Mouse (Mus musculus) G1E (cell line): ENCODE measurements around the gene Gm17387. TPM values are rescaled to one million over a fixed set of nuclear protein-coding genes. Genes with fewer than 3 reads are reported as not detected.

Source experiments
- ATAC-seq: 2 replicates; pipeline ENCODE4 v1.8.0; 2016; ENCODE audit warnings: mild to moderate bottlenecking; ENCODE audit not compliant: insufficient number of reproducible peaks, poor library complexity, low FRiP score, severe bottlenecking; ENCODE audit errors: extremely low read depth
- DNase-seq: peaks from one replicate; pipeline ENCODE4 v3.0.0; 2012; ENCODE audit warnings: low spot score
- H3K27me3 ChIP-seq: 2 replicates; pipeline ENCODE4 v1.6.1; 2012; ENCODE audit warnings: mild to moderate bottlenecking, low read length, inconsistent platforms; ENCODE audit not compliant: insufficient read depth
- H3K36me3 ChIP-seq: replicated peaks from 2 replicates; pipeline ENCODE3; 2012; ENCODE audit warnings: mild to moderate bottlenecking, inconsistent platforms
- H3K4me1 ChIP-seq: 2 replicates; pipeline ENCODE4 v1.6.1; 2012; ENCODE audit warnings: low read depth, low read length, inconsistent platforms, mixed read lengths; ENCODE audit not compliant: insufficient read depth
- H3K4me3 ChIP-seq: 2 replicates; pipeline ENCODE4 v1.5.1; 2012; ENCODE audit warnings: low read depth, mild to moderate bottlenecking, inconsistent platforms, low read length, moderate library complexity, mixed read lengths
- H3K9me3 ChIP-seq: replicated peaks from 2 replicates; pipeline ENCODE4 v1.6.1; 2012; ENCODE audit warnings: inconsistent platforms
- CTCF ChIP-seq: IDR thresholded peaks from 2 replicates; pipeline ENCODE4 v1.5.1; 2012; ENCODE audit warnings: low read depth, low read length, inconsistent platforms, mixed read lengths
- GATA1 ChIP-seq: IDR thresholded peaks from 2 replicates; pipeline ENCODE4 v1.6.1; 2012; ENCODE audit warnings: borderline replicate concordance, low read length, inconsistent platforms, mixed read lengths
- GATA2 ChIP-seq: IDR thresholded peaks from 2 replicates; pipeline ENCODE4 v1.6.1; 2012; ENCODE audit warnings: low read depth, low read length, inconsistent platforms, borderline replicate concordance
- POLR2AphosphoS5 ChIP-seq: IDR thresholded peaks from 2 replicates; pipeline ENCODE4 v1.6.1; 2012; ENCODE audit warnings: low read depth, low read length, inconsistent platforms; ENCODE audit not compliant: insufficient replicate concordance
- TAL1 ChIP-seq: conservative IDR thresholded peaks from 2 replicates; pipeline ENCODE4 v1.6.1; 2012; ENCODE audit warnings: low read depth, low read length, inconsistent platforms, mixed read lengths
- polyA plus RNA-seq: library from polyadenylated mRNA; stranded (reverse); fragments of >175 nt; gene quantifications from 2 replicates; pipeline ENCODE4 v1.2.3, GENCODE M21; 2012
- total RNA-seq, 2 experiments: library from RNA; stranded (forward) in 1 of 2; stranded (reverse) in 1 of 2; fragments of 200-1000 nt in 1 of 2; fragments of >200 nt in 1 of 2; fragmentation: Nextera tagmentation in 1 of 2; gene quantifications; 2 replicates each; pipeline ENCODE4 v1.2.3; 2014 to 2017

The Gm17387 gene
- total and polyA plus RNA-seq, 3 experiments, result not detected

DNA sequence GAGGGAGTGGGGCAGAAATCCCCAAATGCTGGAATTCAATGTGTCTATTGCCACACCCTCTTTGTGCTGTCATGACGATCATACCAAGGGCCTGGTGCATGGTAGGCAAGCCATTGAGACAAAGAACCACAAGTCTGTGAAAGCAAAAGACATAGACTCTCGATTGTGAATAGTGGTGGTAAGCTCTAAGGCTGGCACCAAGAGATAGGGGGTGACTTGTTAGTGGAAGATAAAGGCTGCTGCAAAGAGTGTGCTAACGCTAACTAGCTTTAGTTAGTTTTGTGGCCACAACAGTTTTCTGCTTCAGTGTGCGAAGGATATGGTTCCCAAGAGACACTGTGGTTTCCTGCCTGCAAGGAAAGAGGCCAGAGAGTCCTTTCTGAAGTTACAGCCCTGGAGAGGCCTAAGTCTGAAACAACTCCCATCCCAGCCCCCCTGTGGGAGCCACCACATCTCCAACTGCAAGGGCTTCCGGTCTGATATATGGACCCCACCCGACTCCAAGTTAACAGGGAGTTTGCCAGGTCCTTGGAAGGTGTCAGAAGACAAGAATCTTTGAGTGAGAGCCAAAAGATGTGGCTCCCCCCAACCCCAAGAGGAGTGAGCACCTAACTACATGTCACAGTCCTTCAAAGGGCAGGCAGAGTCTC lies 18.1 kb downstream of the Gm17387 start:
- Histone ChIP-seq H3K9me3 (no peaks in the 10 kb centered on the region), H3K36me3 (no peaks in the 10 kb centered on the region), H3K4me1 (peaks cover 25% of the 10 kb centered on the region), H3K4me3 (no peak overlapping the region), H3K27me3 (peaks cover 22% of the 10 kb centered on the region)
- TF ChIP-seq GATA1 (no peak), GATA2 (no peak), POLR2AphosphoS5 (no peak), CTCF (no peak), TAL1 (no peak)
- DNase-seq (no peak), ATAC-seq (no peak)

GRCm38 (mm10) chr7:141047581-141048225 lies 18.8 kb downstream of the Gm17387 start:
- H3K4me1 ChIP-seq, result peaks cover 25% of the 10 kb centered on the region
- no peaks in the 10 kb centered on the region for H3K9me3 ChIP-seq
- no peak for DNase-seq
- H3K27me3 ChIP-seq, result peaks cover 22% of the 10 kb centered on the region
- ATAC-seq, result no peak
- no peak for TF ChIP-seq GATA1
- TF ChIP-seq GATA2, result no peak
- no peak for TF ChIP-seq CTCF
- TF ChIP-seq POLR2AphosphoS5, result no peak
- no peak for TF ChIP-seq TAL1
- H3K36me3 ChIP-seq, result no peaks in the 10 kb centered on the region
- H3K4me3 ChIP-seq, result peak overlapping the region; percentile 53; the same call in 1 of the 2 replicates

DNA sequence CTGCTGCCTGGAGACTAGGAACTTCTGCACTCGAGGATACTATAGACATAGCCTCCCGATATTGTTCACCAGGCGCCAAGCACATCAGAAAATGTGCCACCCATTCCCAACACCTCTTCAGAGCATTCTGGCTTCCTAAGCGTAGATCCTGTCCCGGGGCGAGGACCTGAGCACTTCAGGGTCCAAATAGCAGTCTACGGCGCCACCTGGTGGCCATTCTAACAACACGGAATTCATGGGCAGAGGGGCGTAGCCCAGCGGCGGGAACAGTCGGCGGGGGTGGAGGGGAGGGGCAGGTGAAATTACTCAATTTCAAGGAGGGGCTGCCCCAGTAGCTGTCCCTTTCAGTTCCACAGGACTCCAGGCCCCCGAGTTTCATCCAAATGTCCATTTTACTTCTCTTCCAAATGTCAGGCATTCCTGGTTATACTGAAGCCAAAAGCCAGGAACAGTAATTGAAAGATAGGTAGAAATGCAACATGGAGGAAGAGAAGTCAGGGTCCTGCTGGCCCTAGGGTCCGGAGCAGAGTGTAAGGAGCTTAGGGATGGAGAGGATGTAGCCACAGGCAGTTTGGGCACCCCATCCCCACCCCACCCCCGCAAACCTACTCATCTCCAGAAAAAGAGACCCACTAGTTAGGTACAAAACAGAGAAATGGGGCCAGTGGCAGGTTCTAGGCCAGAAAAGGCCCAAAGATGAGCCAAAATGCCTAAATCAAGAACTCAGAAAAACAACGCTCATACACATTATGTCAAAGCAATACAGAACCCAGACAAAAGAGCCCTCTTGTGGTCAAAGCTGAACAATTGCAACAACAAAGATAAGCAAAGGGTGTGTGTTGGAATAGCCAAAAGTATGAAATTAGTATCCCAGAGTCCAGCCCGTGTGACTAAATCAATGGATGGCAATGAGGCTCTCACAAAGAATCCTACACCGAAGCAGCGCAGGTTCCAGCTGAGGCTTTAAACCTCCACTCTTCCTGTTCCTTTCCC lies 19.6 kb downstream of the Gm17387 start:
- Histone ChIP-seq H3K9me3 (no peaks in the 10 kb centered on the region), H3K4me1 (peaks cover 25% of the 10 kb centered on the region), H3K36me3 (no peaks in the 10 kb centered on the region), H3K27me3 (peaks cover 18% of the 10 kb centered on the region; the same call in 1 of the 2 replicates), H3K4me3 (peak overlapping the region; percentile 53; the same call in 1 of the 2 replicates)
- ATAC-seq (peak; percentile 80; the same call in 1 of the 2 replicates), DNase-seq (peak; percentile 74)
- TF ChIP-seq CTCF, result peak; percentile 33; the same call in 1 of the 2 replicates
- TF ChIP-seq TAL1, result no peak
- TF ChIP-seq POLR2AphosphoS5, result no peak

GRCm38 (mm10) chr7:141049326-141049725 lies 20.4 kb downstream of the Gm17387 start:
- no peak overlapping the region for H3K4me3 ChIP-seq
- no peak for TF ChIP-seq POLR2AphosphoS5

DNA sequence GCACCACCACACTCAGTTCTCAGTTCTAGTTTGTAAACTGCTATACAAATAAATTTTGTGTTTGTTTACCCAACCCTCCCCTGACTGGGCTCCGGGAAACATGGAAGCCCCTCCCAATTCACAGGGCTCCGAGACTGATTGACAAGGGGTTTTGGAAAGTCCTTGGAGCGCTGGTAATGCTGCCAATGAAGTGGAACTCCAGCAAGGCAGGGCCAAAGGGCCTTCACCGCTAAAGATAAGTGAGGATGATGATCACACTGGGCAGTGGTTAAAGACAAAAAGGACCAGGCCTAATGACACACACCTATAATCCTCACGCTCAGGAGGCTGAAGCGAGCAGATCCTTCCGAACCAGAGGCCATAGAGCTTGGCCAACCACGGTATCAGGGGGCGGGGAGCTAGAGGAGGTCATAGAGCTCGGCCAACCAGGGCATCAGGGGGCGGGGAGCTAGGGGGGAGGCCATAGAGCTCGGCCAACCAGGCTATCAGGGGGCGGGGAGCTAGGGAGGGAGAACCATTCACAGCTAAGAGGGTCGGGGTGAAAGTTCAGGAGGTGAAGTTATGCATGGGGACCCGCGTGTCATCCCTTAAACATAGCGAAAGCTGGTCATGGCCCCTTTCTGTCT lies 22.2 kb downstream of the Gm17387 start:
- DNase-seq, result no peak
- peaks cover 25% of the 10 kb centered on the region for H3K4me1 ChIP-seq

More at GRCm38 (mm10) chr7:141049326-141049725, 20.4 kb downstream of the Gm17387 start:
- no peak for ATAC-seq
- DNase-seq, result no peak
- Histone ChIP-seq H3K27me3 (peaks cover 18% of the 10 kb centered on the region; the same call in 1 of the 2 replicates), H3K36me3 (no peaks in the 10 kb centered on the region), H3K9me3 (no peaks in the 10 kb centered on the region), H3K4me1 (peaks cover 25% of the 10 kb centered on the region)

GRCm38 (mm10) chr7:141052016-141052415 lies 23.1 kb downstream of the Gm17387 start:
- no peaks in the 10 kb centered on the region for H3K9me3 ChIP-seq
- H3K27me3 ChIP-seq, result peaks cover 13% of the 10 kb centered on the region; the same call in 1 of the 2 replicates
- peaks cover 22% of the 10 kb centered on the region for H3K4me1 ChIP-seq
- no peak for TF ChIP-seq TAL1
- TF ChIP-seq POLR2AphosphoS5, result no peak
- TF ChIP-seq CTCF, result no peak
- no peak for TF ChIP-seq GATA1
- TF ChIP-seq GATA2, result no peak
- no peaks in the 10 kb centered on the region for H3K36me3 ChIP-seq
- ATAC-seq, result no peak
- no peak for DNase-seq
- no peak overlapping the region for H3K4me3 ChIP-seq

More for the DNA sequence above, 22.2 kb downstream of the Gm17387 start:
- Histone ChIP-seq H3K36me3 (no peaks in the 10 kb centered on the region), H3K9me3 (no peaks in the 10 kb centered on the region), H3K27me3 (peaks cover 18% of the 10 kb centered on the region; the same call in 1 of the 2 replicates), H3K4me3 (no peak overlapping the region)
- no peak for TF ChIP-seq GATA2
- TF ChIP-seq GATA1, result no peak
- no peak for TF ChIP-seq TAL1
- TF ChIP-seq POLR2AphosphoS5, result no peak
- no peak for TF ChIP-seq CTCF
- no peak for ATAC-seq
